Mouse (Mus musculus): ENCODE results near the gene Dnase1l1. TPM values are rescaled to one million over a fixed set of nuclear protein-coding genes. Genes with fewer than 3 reads are reported as not detected.
A peak's percentile ranks its signal among the peaks of the same experiment; 100 is the strongest.

The Dnase1l1 gene
- polyA plus RNA-seq, 1 experiment from 2014 or later, result 11.5 TPM

- peak within 1 kb of the TSS; percentile 80 for H3K27ac ChIP-seq (ENCODE audit: low read depth, low read length)
- peak within 1 kb of the TSS; percentile 70 for H3K9ac ChIP-seq (ENCODE audit: low read depth, low read length)
- no peaks in the 10 kb centered on the region for H3K36me3 ChIP-seq (ENCODE audit: control insufficient read depth, insufficient read depth, low read length)
- H3K9me3 ChIP-seq (replicated peaks; ENCODE audit: control insufficient read depth, low read length), result no peaks in the 10 kb centered on the region
- peak within 1 kb of the TSS; percentile 46 for H3K4me3 ChIP-seq (ENCODE audit: low read depth, low read length)
- H3K27me3 ChIP-seq (ENCODE audit: control insufficient read depth, insufficient read depth, low read length), result no peaks in the 10 kb centered on the region
- H3K4me1 ChIP-seq (ENCODE audit: control insufficient read depth, insufficient read depth, low read length), result no peaks in the 10 kb centered on the region
- H3K4me2 ChIP-seq, result peak within 1 kb of the TSS; percentile 63
- no peak for ATAC-seq (replicated peaks; ENCODE audit: insufficient number of reproducible peaks, low FRiP score, low TSS enrichment)
- WGBS (ENCODE audit: insufficient replicate concordance), result 18% methylated on average over 37 of the region's 38 CpGs
Measured at GRCm38 (mm10) chrX:74249615-74250014, 32.5 kb downstream of the Dnase1l1 start, which contains the start of gene Flna. Gene Flna, minus strand, starts transcription at chrX:74249820.

- H3K27me3 ChIP-seq (ENCODE audit: control insufficient read depth, insufficient read depth, low read length), result no peaks in the 10 kb centered on the region
- no peaks in the 10 kb centered on the region for H3K4me1 ChIP-seq (ENCODE audit: control insufficient read depth, insufficient read depth, low read length)
- no peaks in the 10 kb centered on the region for H3K9me3 ChIP-seq (replicated peaks; ENCODE audit: control insufficient read depth, low read length)
- peak overlapping the region; percentile 70 for H3K9ac ChIP-seq (ENCODE audit: low read depth, low read length)
- 0 out of 2 replicates have a peak, but pooled peaks cover under 1% of the 10 kb centered on the region for H3K36me3 ChIP-seq (ENCODE audit: control insufficient read depth, insufficient read depth, low read length)
- H3K27ac ChIP-seq (ENCODE audit: low read depth, low read length), result peak overlapping the region; percentile 80
- 22% methylated on average over 3 of the region's 3 CpGs for WGBS (ENCODE audit: insufficient replicate concordance)
- peak overlapping the region; percentile 46 for H3K4me3 ChIP-seq (ENCODE audit: low read depth, low read length)
- peak overlapping the region; percentile 63 for H3K4me2 ChIP-seq
- no peak for ATAC-seq (replicated peaks; ENCODE audit: insufficient number of reproducible peaks, low FRiP score, low TSS enrichment)
Measured at GRCm38 (mm10) chrX:74248651-74249050, 33.5 kb downstream of the Dnase1l1 start.

GRCm38 (mm10) chrX:74246693-74247092 lies 35.4 kb downstream of the Dnase1l1 start:
- WGBS (ENCODE audit: insufficient replicate concordance), result 16% methylated on average over 15 of the region's 15 CpGs
- peak overlapping the region; percentile 59 for H3K4me3 ChIP-seq (ENCODE audit: low read depth, low read length)
- H3K4me2 ChIP-seq, result peak overlapping the region; percentile 57
- peak overlapping the region; percentile 78 for H3K27ac ChIP-seq (ENCODE audit: low read depth, low read length)
- peak; percentile 40; the same call in 1 of the 2 replicates for ATAC-seq (replicated peaks; ENCODE audit: insufficient number of reproducible peaks, low FRiP score, low TSS enrichment)
- peaks cover 6% of the 10 kb centered on the region; the same call in 1 of the 2 replicates for H3K36me3 ChIP-seq (ENCODE audit: control insufficient read depth, insufficient read depth, low read length)
- H3K9me3 ChIP-seq (replicated peaks; ENCODE audit: control insufficient read depth, low read length), result no peaks in the 10 kb centered on the region
- H3K4me1 ChIP-seq (ENCODE audit: control insufficient read depth, insufficient read depth, low read length), result no peaks in the 10 kb centered on the region
- H3K9ac ChIP-seq (ENCODE audit: low read depth, low read length), result peak overlapping the region; percentile 68
- H3K27me3 ChIP-seq (ENCODE audit: control insufficient read depth, insufficient read depth, low read length), result no peaks in the 10 kb centered on the region

GRCm38 (mm10) chrX:74246213-74246681 lies 35.9 kb downstream of the Dnase1l1 start:
- H3K9me3 ChIP-seq (replicated peaks; ENCODE audit: control insufficient read depth, low read length), result no peaks in the 10 kb centered on the region
- H3K4me3 ChIP-seq (ENCODE audit: low read depth, low read length), result peak overlapping the region; percentile 59
- no peaks in the 10 kb centered on the region for H3K4me1 ChIP-seq (ENCODE audit: control insufficient read depth, insufficient read depth, low read length)
- no peaks in the 10 kb centered on the region for H3K27me3 ChIP-seq (ENCODE audit: control insufficient read depth, insufficient read depth, low read length)
- peak overlapping the region; percentile 71 for H3K4me2 ChIP-seq
- H3K9ac ChIP-seq (ENCODE audit: low read depth, low read length), result peak overlapping the region; percentile 78
- WGBS (ENCODE audit: insufficient replicate concordance), result 18% methylated on average over 37 of the region's 38 CpGs
- ATAC-seq (replicated peaks; ENCODE audit: insufficient number of reproducible peaks, low FRiP score, low TSS enrichment), result peak; percentile 82
- peaks cover 8% of the 10 kb centered on the region; the same call in 1 of the 2 replicates for H3K36me3 ChIP-seq (ENCODE audit: control insufficient read depth, insufficient read depth, low read length)
- peak overlapping the region; percentile 93 for H3K27ac ChIP-seq (ENCODE audit: low read depth, low read length)

GRCm38 (mm10) chrX:74245687-74246086 lies 36.5 kb downstream of the Dnase1l1 start:
- WGBS (ENCODE audit: insufficient replicate concordance), result 23% methylated on average over 21 of the region's 21 CpGs
- H3K27me3 ChIP-seq (ENCODE audit: control insufficient read depth, insufficient read depth, low read length), result no peaks in the 10 kb centered on the region
- H3K4me1 ChIP-seq (ENCODE audit: control insufficient read depth, insufficient read depth, low read length), result no peaks in the 10 kb centered on the region
- peaks cover 9% of the 10 kb centered on the region; the same call in 1 of the 2 replicates for H3K36me3 ChIP-seq (ENCODE audit: control insufficient read depth, insufficient read depth, low read length)
- H3K9ac ChIP-seq (ENCODE audit: low read depth, low read length), result peak overlapping the region; percentile 78
- H3K27ac ChIP-seq (ENCODE audit: low read depth, low read length), result peak overlapping the region; percentile 93
- peak overlapping the region; percentile 59 for H3K4me3 ChIP-seq (ENCODE audit: low read depth, low read length)
- peak overlapping the region; percentile 71 for H3K4me2 ChIP-seq
- no peaks in the 10 kb centered on the region for H3K9me3 ChIP-seq (replicated peaks; ENCODE audit: control insufficient read depth, low read length)
- ATAC-seq (replicated peaks; ENCODE audit: insufficient number of reproducible peaks, low FRiP score, low TSS enrichment), result no peak

- Histone ChIP-seq H3K27ac (ENCODE audit: low read depth, low read length) (peak overlapping the region; percentile 93), H3K4me1 (ENCODE audit: control insufficient read depth, insufficient read depth, low read length) (no peaks in the 10 kb centered on the region), H3K4me3 (ENCODE audit: low read depth, low read length) (peak overlapping the region; percentile 59), H3K9ac (ENCODE audit: low read depth, low read length) (peak overlapping the region; percentile 78), H3K27me3 (ENCODE audit: control insufficient read depth, insufficient read depth, low read length) (no peaks in the 10 kb centered on the region), H3K9me3 (replicated peaks; ENCODE audit: control insufficient read depth, low read length) (no peaks in the 10 kb centered on the region), H3K4me2 (peak overlapping the region; percentile 71), H3K36me3 (ENCODE audit: control insufficient read depth, insufficient read depth, low read length) (peaks cover 9% of the 10 kb centered on the region; the same call in 1 of the 2 replicates)
- WGBS (ENCODE audit: insufficient replicate concordance), result 23% methylated on average over 1 of the region's 1 CpGs
- no peak for ATAC-seq (replicated peaks; ENCODE audit: insufficient number of reproducible peaks, low FRiP score, low TSS enrichment)
Measured at GRCm38 (mm10) chrX:74245107-74245506, 37.0 kb downstream of the Dnase1l1 start.

- Histone ChIP-seq H3K27me3 (ENCODE audit: control insufficient read depth, insufficient read depth, low read length) (no peaks in the 10 kb centered on the region), H3K4me3 (ENCODE audit: low read depth, low read length) (peak overlapping the region; percentile 59), H3K36me3 (ENCODE audit: control insufficient read depth, insufficient read depth, low read length) (peaks cover 13% of the 10 kb centered on the region), H3K4me1 (ENCODE audit: control insufficient read depth, insufficient read depth, low read length) (no peaks in the 10 kb centered on the region), H3K9ac (ENCODE audit: low read depth, low read length) (peak overlapping the region; percentile 78), H3K9me3 (replicated peaks; ENCODE audit: control insufficient read depth, low read length) (no peaks in the 10 kb centered on the region), H3K4me2 (peak overlapping the region; percentile 71), H3K27ac (ENCODE audit: low read depth, low read length) (peak overlapping the region; percentile 93)
- 19% methylated on average over 3 of the region's 3 CpGs for WGBS (ENCODE audit: insufficient replicate concordance)
- ATAC-seq (replicated peaks; ENCODE audit: insufficient number of reproducible peaks, low FRiP score, low TSS enrichment), result peak; percentile 68
Measured at GRCm38 (mm10) chrX:74244614-74245083, 37.5 kb downstream of the Dnase1l1 start.

GRCm38 (mm10) chrX:74243807-74244206 lies 38.3 kb downstream of the Dnase1l1 start:
- Histone ChIP-seq H3K4me3 (ENCODE audit: low read depth, low read length) (peak overlapping the region; percentile 59), H3K4me2 (peak overlapping the region; percentile 71), H3K4me1 (ENCODE audit: control insufficient read depth, insufficient read depth, low read length) (no peaks in the 10 kb centered on the region), H3K27ac (ENCODE audit: low read depth, low read length) (peak overlapping the region; percentile 68; the same call in 1 of the 2 replicates), H3K36me3 (ENCODE audit: control insufficient read depth, insufficient read depth, low read length) (peaks cover 17% of the 10 kb centered on the region), H3K9me3 (replicated peaks; ENCODE audit: control insufficient read depth, low read length) (no peaks in the 10 kb centered on the region), H3K9ac (ENCODE audit: low read depth, low read length) (peak overlapping the region; percentile 70), H3K27me3 (ENCODE audit: control insufficient read depth, insufficient read depth, low read length) (no peaks in the 10 kb centered on the region)
- 40% methylated on average over 3 of the region's 3 CpGs for WGBS (ENCODE audit: insufficient replicate concordance)
- ATAC-seq (replicated peaks; ENCODE audit: insufficient number of reproducible peaks, low FRiP score, low TSS enrichment), result no peak

- Histone ChIP-seq H3K4me2 (peak overlapping the region; percentile 71), H3K27me3 (ENCODE audit: control insufficient read depth, insufficient read depth, low read length) (no peaks in the 10 kb centered on the region), H3K4me3 (ENCODE audit: low read depth, low read length) (peak overlapping the region; percentile 59; the same call in 1 of the 2 replicates), H3K9me3 (replicated peaks; ENCODE audit: control insufficient read depth, low read length) (no peaks in the 10 kb centered on the region), H3K36me3 (ENCODE audit: control insufficient read depth, insufficient read depth, low read length) (peaks cover 17% of the 10 kb centered on the region), H3K27ac (ENCODE audit: low read depth, low read length) (no peak overlapping the region; the same call in 1 of the 2 replicates), H3K9ac (ENCODE audit: low read depth, low read length) (peak overlapping the region; percentile 70), H3K4me1 (ENCODE audit: control insufficient read depth, insufficient read depth, low read length) (no peaks in the 10 kb centered on the region)
- 88% methylated on average over 2 of the region's 2 CpGs for WGBS (ENCODE audit: insufficient replicate concordance)
- no peak for ATAC-seq (replicated peaks; ENCODE audit: insufficient number of reproducible peaks, low FRiP score, low TSS enrichment)
Measured at GRCm38 (mm10) chrX:74243396-74243795, 38.7 kb downstream of the Dnase1l1 start.
